Mouse (Mus musculus) CH12.LX (cell line): ENCODE measurements around the gene Prlh. TPM values are rescaled to one million over a fixed set of nuclear protein-coding genes. Genes with fewer than 3 reads are reported as not detected.

ENCODE experiments used
- DNase-seq: peaks from one replicate; pipeline ENCODE4 v3.0.0-alpha.2; 2013; ENCODE audit errors: extremely low read depth
- H3K27ac ChIP-seq: 2 replicates; pipeline ENCODE4 v1.5.1; 2012; ENCODE audit warnings: low read depth, mild to moderate bottlenecking, control low read depth, moderate library complexity; ENCODE audit not compliant: insufficient read depth
- H3K27me3 ChIP-seq: replicated peaks from 2 replicates; pipeline ENCODE3; 2012; ENCODE audit warnings: inconsistent platforms
- H3K36me3 ChIP-seq, 2 experiments: replicated peaks in 1 of 2; 2 replicates each; pipeline versions ENCODE3 to v1.6.1; 2012; ENCODE audit warnings: inconsistent platforms in 1 of 2, low read length in 1 of 2, mild to moderate bottlenecking in 1 of 2, mixed read lengths in 1 of 2, moderate library complexity in 1 of 2; ENCODE audit not compliant: control insufficient read depth in 1 of 2, insufficient read depth in 1 of 2
- H3K4me1 ChIP-seq, 2 experiments: 2 replicates each; pipeline ENCODE4 v1.6.1; 2012; ENCODE audit warnings: inconsistent platforms in 1 of 2, moderate library complexity in 1 of 2; ENCODE audit not compliant: insufficient read depth in 2 of 2, control insufficient read depth in 1 of 2
- H3K4me2 ChIP-seq: 2 replicates; pipeline ENCODE4 v1.6.1; 2012; ENCODE audit warnings: low read depth, mild to moderate bottlenecking, control low read depth; ENCODE audit not compliant: poor library complexity, insufficient read depth, severe bottlenecking
- H3K4me3 ChIP-seq, 3 experiments: fragments of 150-350 bp in 1 of 3; sonication (generic) in 1 of 3; replicated peaks in 1 of 3; 2 replicates each; pipeline versions ENCODE3 to v1.5.1; 2011 to 2012; ENCODE audit warnings: low read depth in 2 of 3, low read length in 2 of 3, mild to moderate bottlenecking in 2 of 3, moderate library complexity in 2 of 3, control low read depth in 1 of 3, improper control_type of control experiment in 1 of 3, inconsistent platforms in 1 of 3, mixed read lengths in 1 of 3; ENCODE audit not compliant: poor library complexity in 1 of 3
- H3K79me2 ChIP-seq: replicated peaks from 2 replicates; pipeline ENCODE4 v1.6.1; 2012; ENCODE audit warnings: mild to moderate bottlenecking, moderate library complexity; ENCODE audit not compliant: control insufficient read depth, poor library complexity, insufficient read depth, severe bottlenecking; ENCODE audit errors: extremely low read depth
- H3K9ac ChIP-seq: 2 replicates; pipeline ENCODE4 v1.6.1; 2012; ENCODE audit warnings: low read depth, mild to moderate bottlenecking, control low read depth, moderate library complexity; ENCODE audit not compliant: insufficient read depth
- H3K9me3 ChIP-seq: replicated peaks from 2 replicates; pipeline ENCODE3; 2012; ENCODE audit warnings: low read length, inconsistent platforms, mixed read lengths
- E2F4 ChIP-seq: IDR thresholded peaks from 2 replicates; pipeline ENCODE4 v1.6.1; 2011; ENCODE audit warnings: low read depth, low read length, improper control_type of control experiment; ENCODE audit not compliant: insufficient replicate concordance
- ELF1 ChIP-seq: IDR thresholded peaks from 2 replicates; pipeline ENCODE4 v1.6.1; 2014; ENCODE audit warnings: low read depth, mild to moderate bottlenecking, inconsistent platforms, low read length, improper control_type of control experiment
- ETS1 ChIP-seq: conservative IDR thresholded peaks from 2 replicates; pipeline ENCODE4 v1.6.1; 2012; ENCODE audit warnings: low read depth, mild to moderate bottlenecking, inconsistent platforms, low read length, improper control_type of control experiment, moderate library complexity
- GABPA ChIP-seq: IDR thresholded peaks from 2 replicates; pipeline ENCODE4 v1.6.1; 2012; ENCODE audit warnings: low read depth, low read length, improper control_type of control experiment, inconsistent platforms; ENCODE audit not compliant: insufficient replicate concordance
- HCFC1 ChIP-seq: IDR thresholded peaks from 2 replicates; pipeline ENCODE4 v1.6.1; 2012; ENCODE audit warnings: low read depth, mild to moderate bottlenecking, inconsistent platforms, low read length, improper control_type of control experiment
- JUN ChIP-seq: IDR thresholded peaks from 2 replicates; pipeline ENCODE4 v1.6.1; 2011; ENCODE audit warnings: low read depth, mild to moderate bottlenecking, low read length, improper control_type of control experiment, moderate library complexity; ENCODE audit not compliant: insufficient read depth
- KAT2A ChIP-seq: IDR thresholded peaks from 2 replicates; pipeline ENCODE4 v1.6.1; 2012; ENCODE audit warnings: low read length, improper control_type of control experiment, inconsistent platforms; ENCODE audit not compliant: insufficient replicate concordance
- MAFK ChIP-seq: IDR thresholded peaks from 2 replicates; pipeline ENCODE4 v1.6.1; 2011; ENCODE audit warnings: low read length, improper control_type of control experiment; ENCODE audit not compliant: insufficient replicate concordance
- NRF1 ChIP-seq: IDR thresholded peaks from 2 replicates; pipeline ENCODE4 v1.6.1; 2014; ENCODE audit warnings: low read depth, mild to moderate bottlenecking, inconsistent platforms, low read length, improper control_type of control experiment, moderate library complexity
- PAX5 ChIP-seq: IDR thresholded peaks from 2 replicates; pipeline ENCODE4 v1.6.1; 2012; ENCODE audit warnings: low read length, inconsistent platforms, mixed read lengths
- POLR2A ChIP-seq: IDR thresholded peaks from 2 replicates; pipeline ENCODE4 v1.6.1; 2011; ENCODE audit warnings: low read depth, mild to moderate bottlenecking, improper control_type of control experiment, low read length
- RCOR1 ChIP-seq: conservative IDR thresholded peaks from 2 replicates; pipeline ENCODE4 v1.6.1; 2012; ENCODE audit warnings: low read depth, mild to moderate bottlenecking, inconsistent platforms, low read length, improper control_type of control experiment
- SMC3 ChIP-seq: IDR thresholded peaks from 2 replicates; pipeline ENCODE4 v1.6.1; 2011; ENCODE audit warnings: low read depth, low read length, improper control_type of control experiment
- TBP ChIP-seq: conservative IDR thresholded peaks from 2 replicates; pipeline ENCODE4 v1.6.1; 2011; ENCODE audit warnings: low read depth, low read length, improper control_type of control experiment
- TCF12 ChIP-seq: IDR thresholded peaks from 2 replicates; pipeline ENCODE4 v1.6.1; 2014; ENCODE audit warnings: low read depth, mild to moderate bottlenecking, inconsistent platforms, low read length, improper control_type of control experiment
- UBTF ChIP-seq: IDR thresholded peaks from 2 replicates; pipeline ENCODE4 v1.6.1; 2012; ENCODE audit warnings: low read depth, mild to moderate bottlenecking, inconsistent platforms, low read length, improper control_type of control experiment, moderate library complexity
- USF1 ChIP-seq: IDR thresholded peaks from 2 replicates; pipeline ENCODE4 v1.6.1; 2014; ENCODE audit warnings: low read depth, mild to moderate bottlenecking, inconsistent platforms, low read length, improper control_type of control experiment
- USF2 ChIP-seq: conservative IDR thresholded peaks from 2 replicates; pipeline ENCODE4 v1.6.1; 2011; ENCODE audit warnings: low read depth, low read length, improper control_type of control experiment
- ZC3H11A ChIP-seq: IDR thresholded peaks from 2 replicates; pipeline ENCODE4 v1.6.1; 2012; ENCODE audit warnings: low read depth, mild to moderate bottlenecking, inconsistent platforms, low read length, improper control_type of control experiment
- ZMIZ1 ChIP-seq: IDR thresholded peaks from 2 replicates; pipeline ENCODE4 v1.6.1; 2012; ENCODE audit warnings: low read depth, mild to moderate bottlenecking, inconsistent platforms, low read length, improper control_type of control experiment
- dilution Hi-C: fragments of 300-500 bp; cut with MboI; formaldehyde crosslinking; loops from 2 replicates; pipeline ENCODE4 v1.14.3; 2020; ENCODE audit warnings: low sequenced_read_pairs; ENCODE audit not compliant: extremely low pct_unique_long_range_greater_than_20kb, extremely low pct_ligation_motif_present
- in situ Hi-C: fragments of 300-500 bp; cut with MboI; formaldehyde crosslinking; loops from 3 replicates; pipeline ENCODE4 v1.14.3; 2019; ENCODE audit warnings: low sequenced_read_pairs, low pct_ligation_motif_present, low pct_unique_long_range_greater_than_20kb, mixed read lengths
- polyA plus RNA-seq: library from polyadenylated mRNA; unstranded; fragments of >175 nt; gene quantifications from 2 replicates; pipeline ENCODE4 v1.2.1, GENCODE M21; 2012; ENCODE audit warnings: low read depth; ENCODE audit not compliant: insufficient read length
- total RNA-seq, 2 experiments: library from RNA; depleted of rRNA; stranded (reverse); fragments of 300-350 nt in 1 of 2; fragments of >200 nt in 1 of 2; gene quantifications; 2 replicates each; pipeline ENCODE4 v1.2.3; 2012 to 2014

Prlh gene
- total and polyA plus RNA-seq, 3 experiments, result not detected

GRCm38 (mm10) chr1:90933001-90933400 is 19.9 kb upstream of the Prlh start:
- Histone ChIP-seq H3K79me2 (no peaks in the 10 kb centered on the region), H3K27ac (no peak overlapping the region), H3K36me3 (no peaks in the 10 kb centered on the region), H3K9ac (no peak overlapping the region), H3K9me3 (peaks cover 7% of the 10 kb centered on the region), H3K27me3 (peaks cover 78% of the 10 kb centered on the region), H3K4me2 (no peak overlapping the region), H3K4me1 (0 out of 4 replicates have a peak, but pooled peaks cover 0 to 2% of the 10 kb centered on the region in 2 experiments), H3K4me3 (no peak overlapping the region)
- DNase-seq, result no peak
- in situ Hi-C loops (no loop called here), dilution Hi-C loops (no loop called here)
- TF ChIP-seq TBP, result no peak
- no peak for TF ChIP-seq ZC3H11A
- TF ChIP-seq NRF1, result no peak
- TF ChIP-seq USF2, result no peak
- TF ChIP-seq MAFK, result no peak
- no peak for TF ChIP-seq UBTF
- no peak for TF ChIP-seq PAX5
- TF ChIP-seq GABPA, result no peak
- no peak for TF ChIP-seq KAT2A
- TF ChIP-seq HCFC1, result no peak
- TF ChIP-seq ZMIZ1, result no peak
- no peak for TF ChIP-seq JUN
- TF ChIP-seq SMC3, result no peak
- TF ChIP-seq TCF12, result no peak
- no peak for TF ChIP-seq ELF1
- TF ChIP-seq ETS1, result no peak
- TF ChIP-seq POLR2A, result no peak

DNA sequence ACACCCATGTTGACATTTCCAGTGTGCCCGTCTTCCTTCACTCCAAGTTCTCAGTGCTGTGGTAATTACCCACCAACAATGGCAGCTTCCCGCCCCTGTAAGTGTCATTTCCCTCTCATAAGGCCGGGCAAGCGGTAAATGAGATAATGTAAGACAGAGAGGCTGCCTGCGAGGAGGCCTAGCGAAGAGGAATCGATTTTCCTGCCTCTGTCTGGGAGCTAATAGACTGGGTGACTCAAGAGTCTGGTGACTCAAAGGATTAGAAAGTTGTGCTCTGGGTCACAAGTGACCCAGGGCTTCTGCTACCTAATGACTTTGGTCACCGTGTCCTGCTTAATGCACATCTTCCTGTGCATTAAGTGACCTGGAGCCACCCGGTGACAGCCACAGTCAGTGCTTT is 15.9 kb upstream of the Prlh start:
- Histone ChIP-seq H3K4me2 (no peak overlapping the region), H3K9me3 (no peaks in the 10 kb centered on the region), H3K9ac (no peak overlapping the region), H3K4me1 (no peaks in the 10 kb centered on the region), H3K27ac (no peak overlapping the region), H3K36me3 (no peaks in the 10 kb centered on the region), H3K27me3 (peaks cover 90% of the 10 kb centered on the region), H3K79me2 (no peaks in the 10 kb centered on the region), H3K4me3 (no peak overlapping the region)
- in situ Hi-C loops (no loop called here), dilution Hi-C loops (no loop called here)
- no peak for TF ChIP-seq RCOR1
- no peak for TF ChIP-seq TBP
- no peak for TF ChIP-seq USF1
- no peak for TF ChIP-seq E2F4
- TF ChIP-seq HCFC1, result no peak
- TF ChIP-seq ELF1, result no peak
- no peak for DNase-seq
